Mouse (Mus musculus): Measurements from ENCODE around the gene Klhl23.

GRCm38 (mm10) chr2:69849215-69849614 lies 27.5 kb downstream of the Klhl23 start:
- TF ChIP-seq CTCF (IDR thresholded peaks at IDR 0.05; ENCODE audit: low read depth) (no peak), EP300 (IDR thresholded peaks at IDR 0.05; ENCODE audit: low read depth) (no peak)
